Mouse (Mus musculus): Measurements from ENCODE around the gene Ier2.
A peak's percentile ranks its signal among the peaks of the same experiment; 100 is the strongest.
"Not testable (repeated sequence)": the region's sequence is repeated elsewhere in the genome, so short reads cannot be mapped to it uniquely, and the experiment has no call there.

The Ier2 gene

DNA sequence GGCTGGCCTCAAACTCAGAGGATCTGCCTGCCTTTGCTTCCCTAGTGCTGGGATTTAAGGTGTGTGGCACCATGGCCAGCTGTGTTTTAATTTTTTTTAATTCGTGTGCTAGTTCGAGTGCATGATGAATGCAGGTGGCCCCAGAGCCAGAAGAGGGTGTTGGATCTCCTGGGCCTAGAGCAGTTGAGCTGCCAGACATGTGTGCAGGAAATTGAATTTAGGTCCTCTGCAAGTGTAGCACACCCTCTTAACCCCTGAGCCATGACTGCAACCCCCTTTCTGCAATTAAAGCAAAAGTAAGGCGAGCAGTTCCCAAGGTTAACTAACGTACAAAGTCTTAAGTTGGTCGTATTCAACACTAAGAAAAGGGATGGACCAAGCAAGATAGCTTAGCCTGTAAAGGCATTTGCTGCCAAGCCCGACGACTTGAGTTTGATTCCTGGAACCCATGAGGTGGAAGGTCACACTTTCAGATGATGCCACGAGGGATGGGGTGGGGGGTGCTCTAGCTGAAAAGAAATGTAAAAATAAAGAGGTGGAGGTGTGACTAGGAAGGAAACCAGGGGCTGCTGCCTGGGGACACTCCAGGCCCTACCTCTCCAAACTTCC lies 24.6 kb downstream of the Ier2 start:
- DNase-seq, result no peak

DNA sequence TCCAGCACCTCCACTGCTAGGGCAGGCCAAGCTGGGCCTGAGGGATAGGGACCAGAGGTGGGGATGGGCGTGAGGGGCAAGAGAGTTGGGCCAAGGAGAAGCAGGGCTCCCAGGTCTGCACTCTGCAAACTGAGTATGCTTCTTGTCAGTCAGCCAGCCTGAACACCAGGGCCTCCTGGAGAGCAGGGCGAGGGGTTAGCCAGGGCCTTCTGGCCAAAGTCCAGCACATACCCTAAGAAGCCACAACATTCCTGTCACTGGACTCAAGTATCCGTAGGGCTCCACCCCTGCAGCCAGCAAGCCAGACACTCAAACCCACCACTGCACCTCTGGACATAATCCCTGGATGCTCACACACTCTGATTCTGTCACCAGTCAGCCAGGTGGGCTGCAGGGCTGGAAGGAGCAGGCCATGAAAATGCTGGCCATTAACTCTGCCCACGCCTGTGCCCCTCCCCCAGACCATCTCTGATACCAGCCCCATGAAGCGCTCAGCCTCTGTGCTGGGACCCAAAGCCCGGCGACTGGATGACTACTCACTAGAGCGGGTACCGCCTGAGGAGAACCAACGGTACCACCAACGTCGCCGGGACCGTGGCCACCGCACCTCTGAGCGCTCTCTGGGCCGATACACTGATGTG lies 26.5 kb downstream of the Ier2 start:
- DNase-seq, result no peak

DNA sequence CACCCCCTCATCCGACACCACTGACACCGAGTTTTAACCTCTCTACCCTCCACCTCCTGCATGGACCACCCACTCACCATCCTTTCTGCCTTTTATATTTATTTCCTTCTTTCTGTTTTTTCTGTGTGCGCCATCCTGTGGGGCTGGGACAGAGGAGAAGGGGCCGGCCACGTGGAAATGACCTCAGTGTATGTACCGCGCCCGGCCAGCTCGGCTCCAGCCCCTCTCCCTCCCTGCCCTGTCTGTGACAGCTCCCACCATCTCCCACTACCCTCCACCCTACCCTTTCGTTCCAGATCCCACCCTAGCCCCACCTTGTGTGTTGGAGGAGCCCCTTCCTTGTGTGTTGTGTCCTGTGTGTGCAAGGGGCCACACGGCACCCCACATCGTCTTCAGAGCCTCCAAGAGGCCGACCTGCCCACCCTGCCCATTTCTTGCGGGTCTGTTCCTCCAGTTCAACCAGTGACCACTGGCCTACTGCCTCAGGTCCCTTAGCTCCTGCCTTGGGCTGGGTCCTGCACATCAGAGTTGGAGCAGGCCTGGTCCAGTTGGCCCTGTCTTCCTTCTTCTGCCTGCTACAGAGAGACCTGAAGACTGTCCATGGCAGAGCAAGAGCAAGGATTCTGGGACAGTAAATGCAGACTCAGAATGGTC lies 27.1 kb downstream of the Ier2 start:
- no peak for DNase-seq

DNA sequence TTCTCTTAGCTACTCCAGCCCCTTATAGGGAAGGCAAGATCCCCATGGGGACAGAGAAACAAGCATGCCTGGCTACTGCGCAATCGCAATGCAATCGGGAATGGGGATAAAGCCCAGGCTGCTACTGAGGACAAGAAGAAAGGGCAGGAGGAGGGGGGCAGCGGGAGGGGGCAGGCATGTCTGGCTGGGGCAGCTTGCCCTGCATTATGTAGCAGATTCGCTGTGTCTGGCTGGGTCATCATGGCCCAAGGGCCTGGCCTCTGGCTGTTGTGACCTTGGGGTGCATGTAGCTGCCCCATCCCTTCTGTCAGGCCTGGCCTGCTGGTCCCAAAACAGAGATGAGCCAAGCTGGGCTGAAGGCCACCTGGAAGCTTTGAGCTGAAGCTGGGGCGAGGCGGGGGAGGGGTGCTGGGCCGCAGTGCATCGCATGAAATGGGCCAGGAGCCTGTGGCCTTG lies 27.8 kb downstream of the Ier2 start:
- peak; percentile 42 for DNase-seq

DNA sequence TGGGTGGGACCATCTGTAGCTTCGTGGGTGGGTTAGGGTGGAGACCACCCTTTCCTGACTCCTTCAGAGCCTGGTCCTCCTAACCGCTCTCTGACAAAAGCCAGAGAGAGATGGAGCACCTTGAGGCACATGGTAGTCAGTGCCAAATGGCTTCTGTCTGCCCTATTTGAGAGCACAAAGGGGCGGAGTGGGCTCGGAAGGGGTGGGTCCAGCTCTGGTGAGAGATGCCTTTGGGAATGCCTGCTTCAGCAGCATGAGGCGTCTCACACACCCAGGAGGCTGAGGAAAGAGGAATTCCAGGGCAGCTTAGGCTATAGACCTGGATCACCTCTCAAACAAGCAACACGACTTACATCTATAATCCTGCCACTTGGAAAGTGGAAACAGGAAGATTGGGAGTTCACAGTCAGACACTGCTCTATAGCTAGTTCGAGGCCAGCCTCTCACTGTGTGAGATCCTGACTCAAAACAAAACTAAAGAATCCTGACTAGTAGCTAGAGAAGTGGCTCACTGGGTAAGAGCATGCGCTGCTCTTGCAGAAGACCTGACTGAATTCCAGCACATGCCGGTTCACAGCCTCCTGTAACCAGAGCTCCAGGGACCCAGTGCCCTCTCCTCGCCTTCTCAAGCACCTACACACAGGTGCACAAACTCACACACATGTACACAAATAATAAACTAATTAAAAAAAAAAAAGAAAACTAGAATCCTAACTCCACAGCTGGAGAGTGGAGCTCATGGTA lies 28.6 kb downstream of the Ier2 start:
- DNase-seq, result no peak

DNA sequence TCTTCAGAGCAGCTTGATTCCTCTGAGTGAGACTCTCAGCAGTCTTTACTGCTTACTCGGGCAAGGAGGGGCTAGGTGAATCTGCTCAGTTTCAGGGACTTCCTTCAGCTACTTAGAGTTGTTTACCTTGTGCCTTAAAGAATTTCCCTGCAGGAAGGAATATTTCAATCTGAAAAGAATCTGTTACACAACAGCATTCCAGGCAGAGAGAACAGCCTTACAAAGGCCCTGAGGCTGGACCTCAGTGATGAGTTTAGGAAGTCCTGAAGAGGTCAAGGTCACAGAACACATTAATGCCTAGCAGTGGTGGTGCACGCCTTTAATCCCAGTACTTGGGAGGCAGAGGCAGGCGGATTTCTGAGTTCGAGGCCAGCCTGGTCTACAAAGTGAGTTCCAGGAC lies 30.8 kb downstream of the Ier2 start:
- DNase-seq, result no peak

DNA sequence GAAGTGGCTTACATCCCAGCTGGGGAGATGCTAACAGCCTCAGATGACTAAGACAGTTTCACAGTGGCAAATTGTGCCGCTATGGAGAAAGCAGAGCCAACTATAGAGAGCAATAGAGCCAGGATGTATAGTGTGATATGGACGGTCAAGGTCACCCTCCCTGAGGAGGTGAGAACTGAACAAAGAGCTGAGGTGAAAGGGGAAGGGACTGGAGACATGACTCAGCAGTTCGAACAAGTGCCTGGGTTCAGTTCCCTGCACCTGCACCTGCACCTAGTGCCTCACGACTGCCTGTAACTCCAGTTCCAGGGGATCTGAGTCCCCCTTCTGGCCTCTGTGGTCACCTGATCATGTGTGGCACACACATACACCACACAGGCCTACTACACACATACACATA lies 32.5 kb downstream of the Ier2 start:
- no peak for DNase-seq

DNA sequence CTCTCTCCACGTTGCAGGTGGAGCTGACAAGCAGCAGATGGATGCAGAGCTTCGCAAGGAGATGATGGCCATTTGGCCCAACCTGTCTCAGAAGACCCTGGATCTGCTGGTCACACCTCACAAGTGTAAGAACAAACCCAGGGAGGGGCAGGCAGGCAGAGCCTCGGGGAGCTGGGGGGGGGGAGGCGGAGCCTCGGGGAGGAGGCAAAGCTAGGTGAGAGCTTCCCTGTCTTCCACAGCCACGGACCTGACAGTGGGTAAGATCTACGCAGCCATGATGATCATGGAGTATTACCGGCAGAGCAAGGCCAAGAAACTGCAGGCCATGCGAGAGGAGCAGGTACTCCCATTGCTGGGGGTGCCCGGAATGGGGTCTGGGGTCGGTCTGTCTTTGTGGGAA lies 33.1 kb downstream of the Ier2 start:
- no peak for DNase-seq

DNA sequence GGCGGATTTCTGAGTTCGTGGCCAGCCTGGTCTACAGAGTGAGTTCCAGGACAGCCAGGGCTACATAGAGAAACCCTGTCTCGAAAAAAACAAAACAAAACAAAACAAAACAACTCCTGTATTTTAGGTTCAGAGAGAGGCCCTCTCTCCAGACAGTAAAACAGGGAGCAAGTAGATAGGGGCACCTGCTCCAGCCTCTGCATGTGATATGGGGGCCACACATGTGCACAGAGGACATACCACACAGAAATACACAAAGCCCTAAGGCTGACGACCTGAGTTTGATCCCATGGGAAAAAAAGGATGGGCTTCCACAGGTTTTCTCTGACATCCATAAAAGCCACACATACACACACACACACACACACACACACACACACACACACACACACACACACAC lies 39.2 kb downstream of the Ier2 start:
- not testable (repeated sequence) for DNase-seq

DNA sequence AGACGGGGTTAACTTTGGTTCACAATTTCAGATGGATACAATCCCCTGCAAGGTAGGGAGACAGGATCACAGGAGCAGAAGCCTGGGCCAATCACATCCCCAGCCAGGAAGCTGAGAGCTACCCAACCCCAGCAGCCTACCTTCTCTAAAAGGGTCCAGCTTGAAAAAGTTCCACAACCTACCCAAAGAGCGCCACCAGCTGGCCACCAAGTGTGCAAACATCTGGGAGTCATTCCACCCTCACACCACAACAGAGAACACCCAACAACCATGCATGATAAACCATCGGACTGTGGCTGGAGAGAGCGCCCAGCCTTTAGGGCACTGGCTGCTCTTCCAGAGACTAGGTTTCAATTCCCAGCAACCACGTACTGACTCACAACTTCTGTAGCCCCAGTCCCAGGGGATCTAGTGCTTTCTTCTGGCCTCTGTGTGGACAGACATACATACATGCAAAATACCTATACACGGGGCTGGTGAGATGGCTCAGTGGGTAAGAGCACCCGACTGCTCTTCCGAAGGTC lies 41.5 kb downstream of the Ier2 start:
- DNase-seq, result no peak

DNA sequence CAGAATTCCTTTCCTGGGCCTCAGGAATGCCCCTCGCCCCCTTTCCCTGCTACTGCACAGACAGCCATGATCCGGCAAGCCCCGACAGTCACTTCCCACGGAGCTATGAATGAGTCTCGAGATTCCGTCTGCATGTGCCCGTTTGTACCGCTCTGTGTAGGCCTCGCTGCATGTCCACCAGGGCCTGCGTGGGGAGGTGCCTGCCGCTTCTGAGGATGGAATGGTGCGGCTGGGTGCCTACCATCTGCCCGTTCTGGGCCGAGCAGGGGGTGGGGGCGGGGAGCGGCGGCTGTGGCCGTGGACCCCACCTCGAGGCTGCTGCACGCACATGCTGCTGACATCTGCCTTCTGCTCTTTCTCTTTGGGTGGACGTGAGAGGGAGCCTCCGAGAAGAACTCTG lies 45.6 kb downstream of the Ier2 start:
- no peak for DNase-seq

DNA sequence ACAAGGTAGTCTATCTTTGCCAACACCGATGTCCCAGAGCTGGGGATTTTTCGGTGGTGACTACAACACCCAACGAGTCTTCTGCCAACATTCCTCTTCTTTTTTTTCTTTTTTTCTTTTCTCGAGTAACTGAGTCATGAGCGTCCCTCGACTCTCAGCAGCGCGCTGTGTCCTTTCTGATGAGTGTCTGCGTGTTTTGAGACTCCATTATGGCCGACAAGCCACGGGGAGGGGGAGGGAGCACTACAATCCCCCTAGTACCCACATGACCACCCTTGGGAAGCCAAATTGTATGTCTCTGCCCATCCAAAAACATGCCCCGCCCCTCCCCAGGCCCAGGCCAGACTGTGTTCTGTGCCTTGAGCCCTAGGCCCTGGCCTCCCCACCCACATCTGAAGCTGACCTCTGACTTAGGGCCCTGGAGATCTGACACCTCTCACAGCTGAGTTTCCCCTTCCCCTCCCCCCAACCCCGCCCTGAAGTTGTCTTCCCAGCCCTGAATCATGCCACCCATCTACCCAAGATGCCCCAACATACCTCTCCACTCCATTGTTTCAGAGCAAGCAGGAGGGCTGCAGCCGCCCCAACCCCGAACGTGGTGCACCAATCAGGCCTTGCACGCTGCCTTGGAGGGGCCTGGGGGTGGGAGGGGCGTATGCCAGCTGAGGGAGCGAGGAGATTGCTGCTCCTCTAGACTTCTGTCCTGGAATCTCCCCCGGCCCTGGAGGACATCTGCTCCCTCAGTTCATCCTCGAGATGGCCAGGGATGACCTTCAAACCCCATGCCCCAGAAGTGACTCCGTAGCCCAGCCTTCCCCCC lies 46.8 kb downstream of the Ier2 start:
- no peak for DNase-seq

DNA sequence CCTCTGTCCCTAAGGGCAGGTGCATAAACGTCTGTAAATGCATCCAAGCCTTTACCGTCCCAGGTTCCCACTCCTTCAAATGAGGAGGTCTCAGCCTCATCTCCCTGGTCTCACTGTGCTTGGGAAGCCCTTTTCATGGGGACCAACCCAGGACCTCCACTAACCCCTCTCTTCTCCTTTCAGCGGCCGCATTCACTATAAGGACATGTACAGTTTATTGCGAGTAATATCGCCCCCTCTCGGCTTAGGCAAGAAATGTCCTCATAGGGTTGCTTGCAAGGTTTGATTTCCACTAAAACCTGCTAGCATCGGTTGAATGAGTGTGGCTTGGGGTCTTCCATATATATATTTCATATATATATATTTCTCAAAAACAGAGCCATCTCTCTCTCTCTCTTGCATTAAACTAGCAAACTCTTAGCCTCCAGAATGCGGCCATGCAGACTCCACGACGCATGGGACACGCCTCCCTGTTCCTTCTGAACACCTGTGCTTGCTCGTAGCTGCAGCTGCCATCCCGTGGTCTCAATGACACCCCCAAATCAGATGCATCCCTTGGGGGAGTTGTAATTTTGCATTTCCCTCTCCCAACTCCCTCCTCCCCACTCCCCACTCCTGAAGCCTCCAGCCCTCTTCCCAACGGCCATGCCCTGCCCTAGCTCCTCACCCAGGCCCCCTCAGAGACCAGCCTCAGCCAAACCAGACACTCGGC lies 48.0 kb downstream of the Ier2 start:
- no peak for DNase-seq

Data from right cerebral cortex, postnatal 4 days (tissue).